Mouse (Mus musculus) ES-Bruce4 (cell line): ENCODE results near the gene Tbc1d14.

Source experiments
- CTCF ChIP-seq: IDR thresholded peaks from one replicate; pipeline ENCODE4 v1.8.1; 2011; ENCODE audit warnings: low read depth, low read length
- EP300 ChIP-seq: IDR thresholded peaks from 2 replicates; pipeline ENCODE4 v1.6.1; 2011; ENCODE audit warnings: low read depth, low read length; ENCODE audit not compliant: insufficient read depth

GRCm38 (mm10) chr5:36534455-36535030 lies 58.5 kb downstream of the Tbc1d14 start:
- TF ChIP-seq CTCF (no peak), EP300 (no peak)
